Mouse (Mus musculus): ENCODE measurements around the gene Hpdl. TPM values are rescaled to one million over a fixed set of nuclear protein-coding genes. Genes with fewer than 3 reads are reported as not detected.
"Not testable (repeated sequence)": the region's sequence is repeated elsewhere in the genome, so short reads cannot be mapped to it uniquely, and the experiment has no call there.

Gene Hpdl
- 1 to 10 TPM; 3.5 to 3.8 TPM for total RNA-seq (2021)

DNA sequence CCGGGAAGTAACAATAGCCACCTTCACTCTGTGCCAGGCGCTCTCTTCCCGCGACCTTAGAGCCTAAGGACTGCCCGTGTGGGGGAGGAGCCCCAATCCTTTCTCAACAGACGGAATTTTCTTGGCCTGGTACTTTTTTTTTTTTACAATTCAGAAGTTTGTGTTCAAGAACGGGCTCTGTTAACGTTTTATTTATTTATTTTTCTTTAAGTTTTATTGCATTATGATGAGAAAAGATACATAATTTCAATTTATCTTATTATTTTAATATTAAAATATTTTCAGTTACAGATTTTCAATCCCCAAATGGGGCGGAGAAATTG lies at the start of gene Hpdl:
Gene Hpdl, minus strand, starts transcription at position 14 of the 323 bp plus-strand sequence.
- intact Hi-C loops (cut with DNase I), result no loop called here
- DNase-seq, result no peak

GRCm38 (mm10) chr4:116869898-116870297 lies 48.4 kb upstream of the Hpdl start:
- DNase-seq, result no peak
- intact Hi-C loops (cut with DNase I), result no loop called here

GRCm38 (mm10) chr4:116862023-116862422 lies 40.5 kb upstream of the Hpdl start:
- DNase-seq, result no peak
- intact Hi-C loops (cut with DNase I), result no loop called here

GRCm38 (mm10) chr4:116859711-116860110 lies 38.2 kb upstream of the Hpdl start:
- DNase-seq, result no peak
- intact Hi-C loops (cut with DNase I), result no loop called here

- no peak for DNase-seq
- intact Hi-C loops (cut with DNase I), result no loop called here
Measured at GRCm38 (mm10) chr4:116857203-116857602, 35.7 kb upstream of the Hpdl start.

DNA sequence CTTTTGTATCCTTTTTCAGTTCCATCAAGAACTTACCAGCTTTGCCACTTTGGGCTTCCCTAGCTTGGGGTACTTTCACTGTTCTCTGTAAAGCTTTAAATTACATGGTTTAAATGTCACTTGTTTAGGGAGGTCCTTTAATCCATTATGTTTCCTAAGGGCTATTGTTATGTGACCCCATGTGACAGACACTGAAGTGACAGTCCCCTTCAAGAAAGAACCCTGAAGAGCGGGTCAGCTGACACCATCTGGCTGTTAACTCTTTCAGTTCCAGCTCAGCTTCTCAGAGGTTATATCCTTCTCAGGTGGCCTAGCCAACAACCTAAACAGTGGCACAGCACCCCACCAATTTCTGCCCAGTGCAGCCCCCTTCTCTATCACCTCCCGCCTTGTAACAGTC lies 32.8 kb upstream of the Hpdl start:
- intact Hi-C loops (cut with DNase I), result no loop called here
- DNase-seq, result no peak

- no peak for DNase-seq
- intact Hi-C loops (cut with DNase I), result no loop called here
Measured at GRCm38 (mm10) chr4:116849901-116850300, 28.4 kb upstream of the Hpdl start.

DNA sequence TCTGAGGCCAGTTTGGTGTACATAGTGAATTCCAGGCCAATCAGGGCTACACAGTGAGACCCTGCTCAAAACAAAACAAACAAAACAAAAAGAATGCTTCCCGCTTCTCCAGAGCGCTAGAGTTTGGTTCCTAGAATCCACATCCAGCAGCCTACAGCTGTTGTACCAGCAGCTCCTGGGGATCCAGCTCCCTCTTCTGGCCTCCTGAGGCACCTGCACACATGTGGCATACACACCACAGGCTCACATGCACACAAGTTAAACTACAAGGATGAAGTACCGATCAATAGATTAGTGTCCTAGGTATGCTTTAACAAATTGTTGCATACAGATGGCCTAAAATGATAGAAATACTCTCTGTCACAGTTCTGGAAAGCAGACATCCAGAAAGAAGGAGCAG lies 22.8 kb upstream of the Hpdl start:
- no peak for DNase-seq
- intact Hi-C loops (cut with DNase I), result no loop called here

DNA sequence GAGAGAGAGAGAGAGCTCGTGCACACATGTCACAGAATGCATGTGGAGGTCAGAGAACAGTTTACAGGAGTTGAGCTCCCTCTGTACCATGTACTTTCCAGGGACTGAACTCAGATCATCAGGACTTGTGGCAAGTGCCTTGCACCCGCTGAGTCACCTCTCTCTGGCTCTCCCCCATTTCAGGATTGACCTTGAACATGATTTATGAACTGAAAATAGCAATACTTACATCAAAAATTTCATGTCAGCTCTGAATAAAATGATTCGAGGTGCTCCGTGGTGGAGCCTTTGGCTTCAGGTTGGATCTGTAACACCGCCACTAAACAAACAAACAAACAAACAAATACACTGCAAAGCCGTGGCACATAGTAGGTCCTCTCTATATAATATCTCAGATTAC lies 19.3 kb upstream of the Hpdl start:
- intact Hi-C loops (cut with DNase I), result no loop called here
- DNase-seq, result no peak

DNA sequence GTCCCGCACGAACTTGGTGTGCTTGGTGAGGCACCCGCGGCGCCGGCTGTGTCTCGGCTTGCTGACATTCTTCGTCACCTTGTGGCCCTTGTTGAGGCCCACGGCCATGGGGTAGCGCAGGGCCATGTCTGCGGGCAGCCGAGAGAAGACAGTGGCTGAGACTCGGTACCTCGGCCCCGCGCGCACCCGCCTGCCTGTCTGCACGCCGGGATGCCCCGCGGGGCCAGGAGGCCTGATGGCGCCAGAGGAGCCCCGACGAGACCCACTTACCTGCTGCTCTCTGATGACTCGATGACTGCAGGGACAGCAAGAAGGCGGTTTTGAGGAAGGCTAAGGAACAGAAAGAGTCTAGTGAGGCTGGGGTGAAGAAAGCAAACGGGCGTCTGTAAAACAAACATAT lies 18.6 kb upstream of the Hpdl start:
- DNase-seq; intact Hi-C loops (cut with DNase I): not testable (repeated sequence)

DNA sequence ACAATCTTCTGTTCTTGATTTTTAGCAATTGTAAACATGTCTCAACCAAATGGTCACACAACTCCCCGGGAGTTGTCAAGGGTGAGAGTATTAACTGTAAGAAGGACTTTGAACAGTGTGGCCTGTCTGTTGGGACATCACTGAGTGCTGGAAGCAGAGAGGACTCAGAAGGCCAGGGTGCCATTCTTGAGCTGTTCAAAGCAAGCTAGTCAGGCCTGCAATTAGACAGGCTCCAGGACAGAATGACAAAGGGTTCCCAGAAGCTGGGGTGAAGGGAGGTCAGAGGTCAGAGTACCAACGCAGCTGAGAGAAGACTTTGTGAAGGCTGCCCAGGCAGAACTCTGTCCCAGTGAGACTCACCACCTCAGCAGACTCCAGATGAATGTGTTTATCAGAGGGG lies 17.5 kb upstream of the Hpdl start:
- DNase-seq, result no peak
- intact Hi-C loops (cut with DNase I), result no loop called here

DNA sequence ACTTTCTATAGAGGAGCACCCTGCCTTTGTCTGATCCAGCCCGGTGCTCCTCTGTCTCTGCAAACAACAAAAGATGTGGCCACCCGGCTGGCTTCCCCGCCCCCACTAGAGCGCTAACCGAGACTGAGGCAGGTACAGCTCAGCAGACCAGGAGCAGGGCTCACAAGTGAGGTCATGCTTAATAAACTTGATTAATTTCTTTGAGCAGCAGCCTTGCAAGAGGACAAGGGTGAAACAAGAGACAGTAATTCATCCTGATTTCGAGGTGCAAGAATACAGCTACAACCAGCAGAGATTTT lies 8.5 kb upstream of the Hpdl start:
- intact Hi-C loops (cut with DNase I), result no loop called here
- no peak for DNase-seq

GRCm38 (mm10) chr4:116829364-116830069 lies 8.0 kb upstream of the Hpdl start:
- no peak for DNase-seq
- intact Hi-C loops (cut with DNase I), result loop anchor here (2.0 kb wide), 1 partner anchor 311 kb away; no protein-coding TSS in a partner anchor

- DNase-seq, result peak; percentile 50 to 66
- intact Hi-C loops (cut with DNase I), result loop anchor here (1.0 to 2.0 kb wide), 2 partner anchors 163 to 313 kb away; no protein-coding TSS in a partner anchor
Measured at GRCm38 (mm10) chr4:116827819-116828218, 6.3 kb upstream of the Hpdl start.

DNA sequence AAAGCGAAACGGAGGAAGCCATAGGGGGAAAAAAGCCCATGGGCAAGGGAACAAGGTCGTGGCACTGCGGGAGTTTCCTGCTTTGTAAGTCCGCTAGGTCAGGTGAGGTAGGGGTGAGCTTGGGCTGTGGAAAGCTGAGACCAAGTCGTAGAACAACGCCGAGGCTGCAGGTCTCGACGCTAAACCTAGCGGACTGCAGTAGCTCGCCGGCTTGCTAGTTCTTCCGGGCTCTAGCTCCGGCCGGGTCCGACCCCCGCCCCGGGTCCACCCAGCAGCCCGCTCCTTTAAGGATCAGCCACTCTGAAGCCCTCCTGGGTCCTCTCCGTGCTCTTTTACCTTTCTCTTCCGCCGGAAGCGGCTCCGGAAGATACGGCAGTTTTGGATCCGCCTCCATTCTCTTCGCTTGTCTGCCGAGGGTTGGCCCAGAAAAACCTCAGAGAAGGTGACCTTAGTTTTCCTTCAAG lies 3.1 kb upstream of the Hpdl start:
- peak; percentile 83 to 84 for DNase-seq
- intact Hi-C loops (cut with DNase I), result no loop called here

DNA sequence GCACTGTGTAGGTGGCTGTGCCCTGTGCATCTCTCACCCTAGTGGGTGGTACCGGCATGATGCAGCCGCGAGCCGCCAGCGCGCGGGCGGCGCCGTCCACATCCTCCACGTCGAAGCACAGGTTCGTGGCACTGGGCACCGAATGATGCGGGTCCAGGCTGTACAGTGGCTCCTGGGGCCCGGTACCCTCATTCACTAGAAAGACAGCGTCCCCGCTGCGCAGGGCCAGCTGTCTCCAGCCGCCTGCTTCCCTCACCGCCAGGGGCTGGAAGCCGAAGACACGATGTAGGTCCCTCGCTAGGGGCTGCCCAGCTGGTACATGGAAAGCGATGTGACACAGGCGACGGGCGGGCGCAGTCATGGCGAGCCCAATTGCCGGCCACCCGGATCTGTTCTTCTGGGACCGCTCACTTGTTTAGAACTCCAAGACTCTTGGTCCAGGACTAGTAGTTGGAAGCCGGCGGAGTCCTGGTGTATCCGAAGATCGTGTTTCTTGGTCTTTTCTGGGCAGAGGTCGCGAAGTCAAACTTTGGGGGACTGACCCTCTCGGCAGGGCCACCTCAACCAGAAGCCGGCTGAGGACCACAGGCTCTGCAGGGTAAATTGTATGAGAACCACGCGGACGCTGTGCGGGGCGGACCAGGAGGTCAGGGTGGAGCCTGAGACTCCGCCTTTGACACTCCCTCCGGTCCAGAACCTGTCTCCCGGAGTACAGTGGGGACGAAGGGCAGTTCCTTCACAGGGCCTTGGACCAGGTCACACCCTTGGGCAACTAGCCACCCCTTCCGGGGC lies 409 bp downstream of the Hpdl start:
- intact Hi-C loops (cut with DNase I), result no loop called here
- peak; percentile 86 to 87 for DNase-seq

DNA sequence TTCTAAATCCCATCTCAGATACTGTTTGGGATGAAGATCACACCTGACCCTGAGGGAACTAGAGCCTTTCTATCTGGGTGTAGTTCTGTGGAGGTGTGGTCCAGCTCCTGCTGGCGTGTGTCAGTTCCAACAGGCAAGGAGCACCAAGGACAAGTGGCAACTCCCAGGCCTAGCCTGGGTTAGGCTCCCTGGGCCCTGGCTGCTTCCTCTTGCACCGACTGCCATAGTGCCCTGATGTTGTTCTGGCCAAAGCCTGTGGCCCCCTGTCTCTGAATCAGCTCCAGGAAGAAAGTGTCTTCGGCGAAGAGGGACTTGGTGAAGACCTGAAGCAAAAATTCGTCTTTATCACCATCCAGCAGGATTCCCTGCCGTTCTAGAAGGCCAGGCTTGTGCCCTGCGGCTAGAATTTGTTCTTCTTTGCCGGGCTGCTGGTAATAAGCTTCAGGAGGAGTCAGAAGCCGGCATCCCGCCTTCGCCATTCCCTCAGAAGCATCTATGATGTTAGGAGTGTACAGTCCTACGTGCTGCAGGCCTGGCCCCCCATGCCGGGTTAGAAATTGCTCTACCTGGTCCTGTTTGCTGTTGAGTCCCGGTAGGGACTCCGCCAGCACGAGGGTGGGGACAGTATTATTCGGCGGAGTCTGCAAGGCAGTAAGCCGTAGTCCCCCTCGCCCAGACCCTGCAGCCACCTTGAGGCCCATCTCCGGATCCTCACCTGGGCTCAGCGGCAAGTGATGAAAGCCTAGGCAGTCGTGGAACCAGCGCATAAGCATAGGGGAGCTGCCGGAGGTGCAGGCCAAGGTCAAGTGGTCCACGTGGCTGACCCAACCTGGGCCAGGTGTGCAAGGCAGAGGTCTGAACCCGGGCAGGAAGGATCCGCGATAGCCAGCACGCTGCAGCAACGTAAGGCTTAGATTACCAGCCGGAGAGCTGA lies 1.3 kb downstream of the Hpdl start:
- intact Hi-C loops (cut with DNase I), result no loop called here
- DNase-seq, result no peak

GRCm38 (mm10) chr4:116817486-116817885 lies 4.0 kb downstream of the Hpdl start:
- DNase-seq, result no peak
- intact Hi-C loops (cut with DNase I), result no loop called here

GRCm38 (mm10) chr4:116815276-116815675 lies 6.2 kb downstream of the Hpdl start:
- DNase-seq, result no peak
- intact Hi-C loops (cut with DNase I), result no loop called here

GRCm38 (mm10) chr4:116811012-116811411 lies 10.5 kb downstream of the Hpdl start:
- intact Hi-C loops (cut with DNase I), result no loop called here
- DNase-seq, result no peak
